Mouse (Mus musculus) kidney, postnatal 4 days (tissue): ENCODE results near the gene Sptbn4.

Experiments used
- DNase-seq, 2 experiments: peaks; one replicate each; pipeline ENCODE4 v3.0.0; 2021; ENCODE audit warnings: mixed read lengths in 2 of 2

Gene Sptbn4

GRCm38 (mm10) chr7:27323001-27323400 is 124.5 kb downstream of the Sptbn4 start:
- DNase-seq: no peak

DNA sequence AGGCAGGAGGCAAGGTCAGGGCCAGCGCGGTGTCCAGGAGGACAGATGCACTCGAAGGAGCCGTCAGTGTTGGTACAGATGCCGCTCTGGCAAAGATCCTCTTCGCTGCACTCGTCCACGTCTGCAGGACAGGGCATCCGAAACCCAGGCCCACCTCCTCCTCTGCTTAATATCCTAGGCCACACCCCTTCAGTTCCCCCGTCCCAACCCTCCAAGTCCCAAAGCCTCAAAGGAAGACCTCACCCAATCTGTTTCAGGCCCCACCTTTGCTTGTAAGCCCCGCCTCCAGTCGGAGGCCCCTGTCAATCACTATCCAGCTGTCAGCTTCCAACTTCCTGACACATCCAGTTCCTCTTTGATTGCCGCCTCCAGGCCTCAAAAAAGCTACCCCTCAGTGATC is 125.2 kb downstream of the Sptbn4 start:
- DNase-seq: no peak

DNA sequence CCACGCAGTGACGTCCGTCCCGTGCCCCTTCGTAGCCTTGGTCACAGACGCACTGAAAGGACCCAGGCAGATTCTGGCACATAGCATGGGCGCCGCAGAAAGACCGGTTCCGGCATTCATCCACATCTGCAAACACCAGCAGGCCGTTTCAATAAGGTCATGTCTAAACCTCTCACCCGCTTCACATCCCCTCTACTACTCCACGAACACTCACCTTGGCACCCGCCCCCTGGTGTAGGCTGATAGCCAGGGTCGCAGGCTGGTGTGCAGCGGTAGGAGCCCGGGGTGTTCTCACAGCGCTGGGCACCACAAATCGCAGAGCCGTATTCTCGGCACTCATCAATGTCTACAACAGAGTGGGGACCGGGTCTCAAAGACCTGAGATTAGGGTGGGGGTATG is 128.1 kb downstream of the Sptbn4 start:
- no peak for DNase-seq

- peak; percentile 33 to 57 for DNase-seq
These were observed 131.5 kb downstream of the Sptbn4 start for GRCm38 (mm10) chr7:27315958-27316357.

- DNase-seq: no peak
These were observed 133.1 kb downstream of the Sptbn4 start for GRCm38 (mm10) chr7:27314393-27314792.

DNA sequence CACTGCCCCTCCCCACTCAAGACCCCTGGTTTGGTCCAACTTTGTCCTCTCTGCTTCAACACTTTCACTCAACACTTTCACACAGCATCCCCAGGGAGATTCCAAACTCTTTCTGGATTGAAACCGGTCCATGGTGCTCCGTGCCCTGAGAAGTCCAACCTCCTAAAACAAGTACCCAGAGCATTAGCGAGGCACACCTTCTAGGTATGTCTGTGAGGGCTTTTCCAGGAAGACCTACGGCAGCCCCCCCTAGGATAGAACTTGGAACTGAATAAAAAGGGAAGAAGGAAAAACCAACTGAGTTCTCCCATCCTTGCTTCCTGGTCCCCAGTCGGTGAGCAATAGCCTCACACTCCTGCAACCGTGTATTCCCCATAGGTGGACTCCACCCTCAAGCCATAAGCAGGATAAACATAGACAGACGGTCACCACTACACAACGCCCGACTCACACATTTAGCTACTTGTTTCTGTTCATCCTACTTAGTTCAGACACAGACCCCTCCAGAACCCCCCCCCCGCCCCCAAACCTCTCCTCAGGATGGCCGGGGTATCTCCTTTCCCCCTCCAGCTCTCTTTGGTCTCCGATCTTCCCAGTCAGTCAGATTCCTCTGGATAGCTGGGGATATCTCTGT is 135.7 kb downstream of the Sptbn4 start:
- no peak for DNase-seq

- DNase-seq: no peak
These were observed 136.4 kb downstream of the Sptbn4 start for GRCm38 (mm10) chr7:27310996-27311535.

DNA sequence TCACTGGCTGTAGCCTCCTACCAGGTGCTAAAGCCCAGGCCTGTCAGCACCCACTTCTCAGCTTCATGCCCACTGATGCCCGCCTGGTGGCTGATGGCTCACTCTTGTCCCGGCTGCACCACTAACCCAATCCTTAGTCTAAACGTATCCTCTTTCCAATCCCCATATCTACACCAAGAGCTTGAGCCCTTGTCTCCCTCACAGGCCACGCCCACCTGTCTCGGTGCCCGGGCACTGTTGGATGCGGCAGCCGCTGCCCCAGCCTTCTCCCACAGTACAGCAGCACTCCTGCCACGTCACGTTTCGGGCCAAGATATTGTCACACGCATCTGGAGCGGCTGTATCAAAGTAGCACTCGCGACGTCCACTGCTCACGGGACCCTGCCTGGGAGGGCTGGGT is 137.2 kb downstream of the Sptbn4 start:
- DNase-seq: peak; percentile 70 to 77

- no peak for DNase-seq
These were observed 137.7 kb downstream of the Sptbn4 start for GRCm38 (mm10) chr7:27309832-27310231.

GRCm38 (mm10) chr7:27308821-27309549 is 138.5 kb downstream of the Sptbn4 start:
- DNase-seq: peak; percentile 69 to 78

DNA sequence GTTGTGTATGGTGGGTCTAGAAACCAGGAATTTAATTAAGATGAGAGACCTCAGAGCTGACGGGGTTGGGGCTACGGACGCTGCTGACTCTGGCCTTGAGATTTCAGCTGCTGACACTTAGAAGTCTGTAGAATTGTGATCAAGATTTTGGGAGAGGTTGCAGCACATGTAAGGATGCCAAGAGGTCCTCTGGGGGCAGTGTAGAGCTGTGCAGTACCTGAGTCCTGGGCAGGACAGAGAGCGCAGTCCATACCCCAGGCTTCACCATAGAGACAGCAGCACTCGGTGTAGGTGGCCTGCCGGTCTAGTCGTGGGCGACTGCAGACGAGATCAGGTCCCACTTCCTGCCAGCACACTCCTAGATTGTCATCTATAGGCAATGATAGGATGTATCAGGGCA is 139.9 kb downstream of the Sptbn4 start:
- peak in 1 of 2 experiments; percentile 54 for DNase-seq
